Comparison of ENCODE assay signal across 8 mouse cellular contexts in genomic region chr8:22397811-22398141, GRCm38 (mm10). TPM values are rescaled to one million over a fixed set of nuclear protein-coding genes. Genes with fewer than 3 reads are reported as not detected.
DNase-seq lines count a peak whose midpoint lies in the region; ATAC-seq and TF ChIP-seq lines count a peak whose summit lies in the region.

No protein-coding gene starts in this region.

- H3K36me3 ChIP-seq in kidney, postnatal 0 days (ENCODE audit: insufficient read depth, low read length): no peaks in the 10 kb centered on the region
- H3K36me3 ChIP-seq in hindbrain, postnatal 0 days (ENCODE audit: insufficient read depth, low read length): no peaks in the 10 kb centered on the region
- H3K36me3 ChIP-seq in midbrain, postnatal 0 days (ENCODE audit: insufficient read depth, low read length): no peaks in the 10 kb centered on the region

- H3K4me1 ChIP-seq in kidney, postnatal 0 days (replicated peaks; ENCODE audit: insufficient read depth, low read length): peaks cover 4% of the 10 kb centered on the region; the same call in 1 of the 2 replicates
- H3K4me1 ChIP-seq in hindbrain, postnatal 0 days (ENCODE audit: insufficient read depth, low read length): no peaks in the 10 kb centered on the region
- no peaks in the 10 kb centered on the region for H3K4me1 ChIP-seq in midbrain, postnatal 0 days (ENCODE audit: insufficient read depth, low read length)

- intact Hi-C loops in left cerebral cortex, postnatal 14 days (cut with DNase I): loop anchor here (5.0 kb wide), 1 partner anchor 205 kb away; the partner anchor contains the start of gene Vps36

- no peaks in the 10 kb centered on the region for H3K27me3 ChIP-seq in kidney, postnatal 0 days (ENCODE audit: insufficient read depth, low read length)
- no peaks in the 10 kb centered on the region for H3K27me3 ChIP-seq in hindbrain, postnatal 0 days (ENCODE audit: insufficient read depth, low read length)
- H3K27me3 ChIP-seq in midbrain, postnatal 0 days (ENCODE audit: insufficient read depth, low read length): no peaks in the 10 kb centered on the region

- TF ChIP-seq CTCF in kidney, postnatal 0 days (IDR thresholded peaks at IDR 0.05; ENCODE audit: low read depth): no peak
- no peak for TF ChIP-seq CTCF in hindbrain, postnatal 0 days (IDR thresholded peaks at IDR 0.05; ENCODE audit: low read depth)
- TF ChIP-seq CTCF in midbrain, postnatal 0 days (IDR thresholded peaks at IDR 0.05): no peak

- H3K9me3 ChIP-seq in kidney, postnatal 0 days (replicated peaks; ENCODE audit: low read length): no peaks in the 10 kb centered on the region
- no peaks in the 10 kb centered on the region for H3K9me3 ChIP-seq in hindbrain, postnatal 0 days (ENCODE audit: low read length)
- no peaks in the 10 kb centered on the region for H3K9me3 ChIP-seq in midbrain, postnatal 0 days (ENCODE audit: low read length)

- peak overlapping the region; percentile 80 for H3K27ac ChIP-seq in kidney, postnatal 0 days
- peak overlapping the region; percentile 80 for H3K27ac ChIP-seq in hindbrain, postnatal 0 days
- peak overlapping the region; percentile 80 for H3K27ac ChIP-seq in midbrain, postnatal 0 days (ENCODE audit: low read depth, low read length)

- peak overlapping the region; percentile 77 for H3K9ac ChIP-seq in kidney, postnatal 0 days (ENCODE audit: low read depth, low read length)
- peak overlapping the region; percentile 70 for H3K9ac ChIP-seq in hindbrain, postnatal 0 days (replicated peaks; ENCODE audit: low read length)
- H3K9ac ChIP-seq in midbrain, postnatal 0 days (replicated peaks; ENCODE audit: low read length, poor library complexity, severe bottlenecking): peak overlapping the region; percentile 82

- peak overlapping the region; percentile 83 for H3K4me3 ChIP-seq in kidney, postnatal 0 days (replicated peaks; ENCODE audit: low read depth, low read length)
- H3K4me3 ChIP-seq in hindbrain, postnatal 0 days (ENCODE audit: low read length): peak overlapping the region; percentile 82
- H3K4me3 ChIP-seq in midbrain, postnatal 0 days (ENCODE audit: low read depth, low read length): peak overlapping the region; percentile 80

- no peak for ATAC-seq in kidney, postnatal 0 days (replicated peaks; ENCODE audit: low FRiP score, low read depth)
- ATAC-seq in hindbrain, postnatal 0 days: no peak; the same call in 1 of the 2 replicates
- no peak for ATAC-seq in midbrain, postnatal 0 days (ENCODE audit: low FRiP score)

- H3K4me2 ChIP-seq in kidney, postnatal 0 days (ENCODE audit: low read length): peak overlapping the region; percentile 74
- H3K4me2 ChIP-seq in hindbrain, postnatal 0 days (ENCODE audit: low read depth, low read length): peak overlapping the region; percentile 82
- peak overlapping the region; percentile 71 for H3K4me2 ChIP-seq in midbrain, postnatal 0 days (ENCODE audit: low read depth, low read length, poor library complexity, severe bottlenecking)

- under 1% methylated on average over 13 of the region's 13 CpGs for WGBS in kidney, postnatal 0 days
- under 1% methylated on average over 13 of the region's 13 CpGs for WGBS in hindbrain, postnatal 0 days
- WGBS in midbrain, postnatal 0 days: 1% methylated on average over 13 of the region's 13 CpGs

- no peak for DNase-seq in kidney, postnatal 0 days (ENCODE audit: low spot score)
- no peak for DNase-seq in kidney, adult 11 months
- peak; percentile 6 for DNase-seq in brain, embryonic 18.5 days (ENCODE audit: low read depth, low spot score)
- peak; percentile 3 for DNase-seq in hindbrain, postnatal 0 days (ENCODE audit: low spot score)
- no peak for DNase-seq in midbrain, postnatal 0 days (ENCODE audit: low spot score)
- no peak for DNase-seq in left cerebral cortex, postnatal 14 days (ENCODE audit: low spot score in 2 of 2)
- DNase-seq in frontal cortex, adult 2 months (ENCODE audit: extremely low spot score in 1 of 2, low spot score in 1 of 2): no peak
- no peak for DNase-seq in kidney, postnatal 14 days

RNA-seq across cellular contexts. Expression of gene Slc25a15, which starts 0.6 kb away (rescaled TPM):
- 23.8 and 27.3 TPM in 2 replicates for polyA plus RNA-seq in kidney, postnatal 0 days (2015; fragmentation: Nextera tagmentation; extraction: Ambion mirVana)
- total RNA-seq in hindbrain, postnatal 0 days (2014; rRNA removed): 8.5 and 9.3 TPM in 2 replicates
- 9.3 and 9.9 TPM in 2 replicates for polyA plus RNA-seq in hindbrain, postnatal 0 days (2015; fragmentation: Nextera tagmentation; extraction: Ambion mirVana)
- total RNA-seq in midbrain, postnatal 0 days (2014; rRNA removed): 6.0 and 7.7 TPM in 2 replicates
- polyA plus RNA-seq in midbrain, postnatal 0 days (2015; fragmentation: Nextera tagmentation; extraction: Ambion mirVana): 5.8 and 6.5 TPM in 2 replicates
- 10 to 100 TPM; 11.1 to 12.5 TPM for total RNA-seq in left cerebral cortex, postnatal 14 days (2021)
- 9.9 and 10.1 TPM in 2 replicates for polyA plus RNA-seq in frontal cortex, adult 2 months (2012; rRNA removed)

RNA-seq across cellular contexts. Expression of gene Mrps31, which starts 13.4 kb away (rescaled TPM):
- 48.4 and 49.4 TPM in 2 replicates for polyA plus RNA-seq in kidney, postnatal 0 days (2015; fragmentation: Nextera tagmentation; extraction: Ambion mirVana)
- 14.3 and 18.4 TPM in 2 replicates for total RNA-seq in hindbrain, postnatal 0 days (2014; rRNA removed)
- polyA plus RNA-seq in hindbrain, postnatal 0 days (2015; fragmentation: Nextera tagmentation; extraction: Ambion mirVana): 31.9 and 33.9 TPM in 2 replicates
- total RNA-seq in midbrain, postnatal 0 days (2014; rRNA removed): 17.4 and 25.0 TPM in 2 replicates
- polyA plus RNA-seq in midbrain, postnatal 0 days (2015; fragmentation: Nextera tagmentation; extraction: Ambion mirVana): 33.5 TPM in 2 replicates
- total RNA-seq in left cerebral cortex, postnatal 14 days (2021): 10 to 100 TPM; 21.4 to 23.3 TPM
- polyA plus RNA-seq in frontal cortex, adult 2 months (2012; rRNA removed): 15.5 and 19.7 TPM in 2 replicates

Comparison
In these comparisons a context has a peak if more than half of its experiments do, and no peak if none do; other contexts are left out.
1. DNase-seq: peak in brain, embryonic 18.5 days (single experiment) and hindbrain, postnatal 0 days (single experiment); none in kidney, postnatal 0 days (single experiment), kidney, adult 11 months (single experiment), midbrain, postnatal 0 days (single experiment), left cerebral cortex, postnatal 14 days (0 of 2), frontal cortex, adult 2 months (0 of 2) and kidney, postnatal 14 days (single experiment).
2. Peak in every context shown above with its lines, with median percentiles within 50 percentile points of each other: H3K27ac ChIP-seq, H3K4me2 ChIP-seq, H3K4me3 ChIP-seq and H3K9ac ChIP-seq.